Mouse (Mus musculus) limb, embryonic 15.5 days (tissue): ENCODE measurements around the gene Csf3. TPM values are rescaled to one million over a fixed set of nuclear protein-coding genes. Genes with fewer than 3 reads are reported as not detected.
A peak's percentile ranks its signal among the peaks of the same experiment; 100 is the strongest.
"Not testable (repeated sequence)": the region's sequence is repeated elsewhere in the genome, so short reads cannot be mapped to it uniquely, and the experiment has no call there.

Source experiments
- ATAC-seq: fragments of 200-750 bp; cut with Nextera tagmentation; 2 replicates; pipeline ENCODE4 v1.8.0; 2017; ENCODE audit warnings: low read depth, moderate TSS enrichment; ENCODE audit not compliant: insufficient number of reproducible peaks, low FRiP score, low TSS enrichment
- H3K27ac ChIP-seq: fragments of 300-500 bp; sonication (generic); 2 replicates; pipeline ENCODE4 v1.5.1; 2015; ENCODE audit warnings: moderate library complexity, mild to moderate bottlenecking, inconsistent platforms
- H3K27me3 ChIP-seq: fragments of 300-500 bp; sonication (generic); 2 replicates; pipeline ENCODE4 v1.6.1; 2015; ENCODE audit warnings: inconsistent platforms
- H3K36me3 ChIP-seq: fragments of 300-500 bp; sonication (generic); 2 replicates; pipeline ENCODE4 v1.6.1; 2015; ENCODE audit warnings: inconsistent platforms
- H3K4me1 ChIP-seq: fragments of 300-500 bp; sonication (generic); 2 replicates; pipeline ENCODE4 v1.6.1; 2015; ENCODE audit warnings: inconsistent platforms
- H3K4me2 ChIP-seq: fragments of 300-500 bp; sonication (generic); 2 replicates; pipeline ENCODE4 v1.6.1; 2015; ENCODE audit warnings: mild to moderate bottlenecking, inconsistent platforms
- H3K4me3 ChIP-seq: fragments of 300-500 bp; sonication (generic); 2 replicates; pipeline ENCODE4 v1.5.1; 2015; ENCODE audit warnings: mild to moderate bottlenecking, inconsistent platforms
- H3K9ac ChIP-seq: fragments of 300-500 bp; sonication (generic); 2 replicates; pipeline ENCODE4 v1.6.1; 2015; ENCODE audit warnings: inconsistent platforms
- H3K9me3 ChIP-seq: fragments of 300-500 bp; sonication (generic); 2 replicates; pipeline ENCODE4 v1.6.1; 2016; ENCODE audit warnings: inconsistent platforms
- WGBS: fragments of 180-500 bp; shearing (Covaris S2); methylation state at CpG from one replicate; pipeline ENCODE4 v1.1.7; 2015; 5-methylcytosine and 5-hydroxymethylcytosine counted together
- polyA plus RNA-seq: library from polyadenylated mRNA; unstranded; fragments of >200 nt; fragmentation: Nextera tagmentation; extraction: Ambion mirVana; gene quantifications from 2 replicates; pipeline ENCODE4 v1.2.1, GENCODE M21; 2015

The Csf3 gene
- polyA plus RNA-seq = 0.10 TPM in 1 of 2 replicates, not detected in the other

GRCm38 (mm10) chr11:98701213-98701670 lies at the start of gene Csf3:
Gene Csf3 (plus strand): TSS chr11:98701263.
- Histone ChIP-seq H3K4me2 (no peak within 1 kb of the TSS), H3K9me3 (no peaks in the 10 kb centered on the region), H3K4me3 (no peak within 1 kb of the TSS), H3K4me1 (peaks cover 29% of the 10 kb centered on the region), H3K27ac (no peak within 1 kb of the TSS), H3K27me3 (0 out of 2 replicates have a peak, but pooled peaks cover 4% of the 10 kb centered on the region), H3K9ac (no peak within 1 kb of the TSS), H3K36me3 (peaks cover 31% of the 10 kb centered on the region)
- WGBS = 43% methylated on average over 10 of the region's 10 CpGs
- ATAC-seq = no peak

GRCm38 (mm10) chr11:98655076-98655475 lies 46.0 kb upstream of the Csf3 start:
- not testable (repeated sequence) for H3K9ac ChIP-seq, H3K36me3 ChIP-seq, H3K27me3 ChIP-seq, H3K4me2 ChIP-seq, H3K9me3 ChIP-seq, H3K4me1 ChIP-seq, H3K27ac ChIP-seq, H3K4me3 ChIP-seq, ATAC-seq
- WGBS = 13% methylated on average over 7 of the region's 7 CpGs

GRCm38 (mm10) chr11:98660517-98660916 lies 40.5 kb upstream of the Csf3 start:
- H3K9ac ChIP-seq = no peak overlapping the region
- H3K4me2 ChIP-seq = no peak overlapping the region
- no peaks in the 10 kb centered on the region for H3K36me3 ChIP-seq
- no peak overlapping the region for H3K4me3 ChIP-seq
- WGBS = 8% methylated on average over 6 of the region's 6 CpGs
- ATAC-seq = no peak
- no peaks in the 10 kb centered on the region for H3K4me1 ChIP-seq
- no peaks in the 10 kb centered on the region for H3K9me3 ChIP-seq
- H3K27me3 ChIP-seq = peaks cover 4% of the 10 kb centered on the region; the same call in 1 of the 2 replicates
- no peak overlapping the region for H3K27ac ChIP-seq

GRCm38 (mm10) chr11:98664091-98664490 lies 37.0 kb upstream of the Csf3 start, which contains the start of gene Gsdma:
Gene Gsdma (plus strand): TSS chr11:98664351.
- Histone ChIP-seq H3K36me3 (no peaks in the 10 kb centered on the region), H3K27me3 (peaks cover 24% of the 10 kb centered on the region), H3K9me3 (no peaks in the 10 kb centered on the region), H3K4me3 (no peak within 1 kb of the TSS), H3K27ac (no peak within 1 kb of the TSS), H3K4me2 (no peak within 1 kb of the TSS), H3K9ac (no peak within 1 kb of the TSS), H3K4me1 (no peaks in the 10 kb centered on the region)
- 18% methylated on average over 4 of the region's 4 CpGs for WGBS
- ATAC-seq = no peak

DNA sequence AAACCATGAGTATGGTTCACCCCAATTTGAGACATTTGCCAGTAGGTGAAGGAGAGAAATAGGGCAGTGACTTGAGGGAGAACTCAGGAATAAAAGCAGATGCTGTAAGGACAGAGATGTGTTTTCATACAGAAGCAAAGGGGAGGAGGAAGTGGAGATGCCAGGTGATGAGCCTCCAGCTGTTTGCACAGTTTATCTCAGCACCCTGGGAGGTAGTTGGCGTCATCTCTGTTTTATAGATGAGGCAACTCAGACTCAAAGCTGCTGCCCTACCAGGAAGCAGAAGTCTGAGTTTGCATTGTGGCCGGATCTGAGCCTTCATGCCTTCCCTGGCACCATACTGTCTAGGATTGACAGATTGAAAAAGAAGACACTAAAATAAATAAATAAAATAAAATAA lies 32.1 kb upstream of the Csf3 start:
- WGBS = 51% methylated on average over 2 of the region's 2 CpGs
- Histone ChIP-seq H3K9ac (no peak overlapping the region), H3K4me1 (no peaks in the 10 kb centered on the region), H3K9me3 (no peaks in the 10 kb centered on the region), H3K27ac (no peak overlapping the region), H3K36me3 (no peaks in the 10 kb centered on the region), H3K4me2 (no peak overlapping the region), H3K4me3 (no peak overlapping the region), H3K27me3 (peaks cover 25% of the 10 kb centered on the region)
- ATAC-seq = no peak

GRCm38 (mm10) chr11:98671284-98671815 lies 29.7 kb upstream of the Csf3 start:
- no peak for ATAC-seq
- H3K36me3 ChIP-seq = no peaks in the 10 kb centered on the region
- peaks cover 22% of the 10 kb centered on the region for H3K27me3 ChIP-seq
- no peak overlapping the region for H3K27ac ChIP-seq
- no peaks in the 10 kb centered on the region for H3K9me3 ChIP-seq
- no peak overlapping the region for H3K4me2 ChIP-seq
- no peaks in the 10 kb centered on the region for H3K4me1 ChIP-seq
- no peak overlapping the region for H3K9ac ChIP-seq
- no peak overlapping the region for H3K4me3 ChIP-seq
- WGBS = 66% methylated on average over 3 of the region's 3 CpGs

GRCm38 (mm10) chr11:98671857-98672256 lies 29.2 kb upstream of the Csf3 start:
- no peak overlapping the region for H3K4me3 ChIP-seq
- WGBS = 49% methylated on average over 5 of the region's 5 CpGs
- H3K27ac ChIP-seq = no peak overlapping the region
- H3K9ac ChIP-seq = no peak overlapping the region
- H3K9me3 ChIP-seq = no peaks in the 10 kb centered on the region
- H3K4me1 ChIP-seq = no peaks in the 10 kb centered on the region
- ATAC-seq = no peak
- H3K36me3 ChIP-seq = no peaks in the 10 kb centered on the region
- peaks cover 18% of the 10 kb centered on the region for H3K27me3 ChIP-seq
- H3K4me2 ChIP-seq = no peak overlapping the region

GRCm38 (mm10) chr11:98672482-98672881 lies 28.6 kb upstream of the Csf3 start:
- WGBS = 86% methylated on average over 5 of the region's 5 CpGs
- Histone ChIP-seq H3K27ac (no peak overlapping the region), H3K9ac (no peak overlapping the region), H3K27me3 (peaks cover 15% of the 10 kb centered on the region), H3K36me3 (no peaks in the 10 kb centered on the region), H3K4me3 (no peak overlapping the region), H3K9me3 (no peaks in the 10 kb centered on the region), H3K4me2 (no peak overlapping the region), H3K4me1 (no peaks in the 10 kb centered on the region)
- ATAC-seq = no peak

GRCm38 (mm10) chr11:98673136-98673535 lies 27.9 kb upstream of the Csf3 start:
- H3K4me3 ChIP-seq, H3K9ac ChIP-seq, H3K36me3 ChIP-seq, H3K27me3 ChIP-seq, H3K4me1 ChIP-seq, H3K27ac ChIP-seq, H3K9me3 ChIP-seq: not testable (repeated sequence)
- 4% methylated on average over 7 of the region's 7 CpGs for WGBS
- 0 out of 2 replicates have a peak overlapping the region, but pooled peaks have one; percentile 14 for H3K4me2 ChIP-seq
- ATAC-seq = 0 out of 2 replicates have a peak, but pooled peaks have one; percentile 27

DNA sequence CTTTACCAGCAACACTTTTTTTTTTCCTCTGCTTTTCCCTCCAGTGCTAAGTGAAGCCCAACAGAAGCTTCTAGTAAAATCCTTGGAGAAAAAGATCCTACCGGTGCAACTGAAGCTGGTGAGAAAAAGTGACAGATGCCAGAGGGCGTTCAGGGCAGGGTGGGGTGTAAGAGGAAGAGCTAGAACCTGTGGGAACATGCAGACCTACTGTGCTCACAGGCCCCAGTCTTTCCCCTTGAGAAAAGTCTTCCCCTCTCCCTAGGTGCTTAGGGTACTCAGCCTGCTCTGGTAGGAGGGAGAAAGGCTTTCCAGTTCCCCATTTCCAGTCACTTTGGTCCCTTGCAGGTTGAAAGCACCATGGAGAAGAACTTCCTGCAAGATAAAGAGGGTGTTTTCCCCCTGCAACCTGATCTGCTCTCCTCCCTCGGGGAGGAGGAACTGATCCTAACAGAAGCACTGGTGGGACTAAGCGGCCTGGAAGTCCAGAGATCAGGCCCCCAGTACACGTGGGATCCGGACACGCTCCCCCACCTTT lies 25.2 kb upstream of the Csf3 start:
- Histone ChIP-seq H3K9me3 (no peaks in the 10 kb centered on the region), H3K4me3 (no peak overlapping the region), H3K36me3 (no peaks in the 10 kb centered on the region), H3K4me2 (no peak overlapping the region), H3K27me3 (no peaks in the 10 kb centered on the region), H3K9ac (no peak overlapping the region), H3K4me1 (no peaks in the 10 kb centered on the region), H3K27ac (no peak overlapping the region)
- ATAC-seq = no peak
- 34% methylated on average over 7 of the region's 7 CpGs for WGBS

DNA sequence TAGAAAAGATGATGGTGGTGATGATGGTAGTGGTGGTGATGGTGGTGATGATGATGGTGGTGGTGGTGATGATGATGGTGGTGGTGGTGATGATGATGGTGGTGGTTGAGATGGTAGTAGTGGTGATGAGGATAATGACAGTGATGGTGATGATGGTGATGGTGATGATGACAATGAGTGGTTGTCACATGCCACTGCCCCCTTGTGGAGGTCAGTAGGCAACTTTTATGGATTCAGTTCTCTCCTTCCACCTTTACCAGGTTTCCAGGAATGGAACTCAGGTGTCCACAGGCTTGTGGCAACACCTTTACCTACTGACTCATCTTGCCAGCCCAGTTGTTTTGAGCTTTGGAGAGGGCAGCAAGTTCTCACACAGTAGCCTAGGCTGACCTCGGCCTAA lies 21.0 kb upstream of the Csf3 start:
- Histone ChIP-seq H3K4me1 (peaks cover 9% of the 10 kb centered on the region), H3K4me2 (no peak overlapping the region), H3K9ac (no peak overlapping the region), H3K4me3 (no peak overlapping the region), H3K9me3 (no peaks in the 10 kb centered on the region), H3K27me3 (no peaks in the 10 kb centered on the region), H3K36me3 (peaks cover 3% of the 10 kb centered on the region), H3K27ac (no peak overlapping the region)
- ATAC-seq = no peak
- WGBS = 98% methylated on average over 1 of the region's 1 CpGs

- not testable (repeated sequence) for H3K9ac ChIP-seq, H3K4me2 ChIP-seq, H3K9me3 ChIP-seq, H3K27ac ChIP-seq, H3K36me3 ChIP-seq, H3K4me3 ChIP-seq, H3K4me1 ChIP-seq, H3K27me3 ChIP-seq, ATAC-seq
- WGBS = 93% methylated on average over 4 of the region's 4 CpGs
These were observed 20.5 kb upstream of the Csf3 start for GRCm38 (mm10) chr11:98680595-98680994.
